ENCODE assay signal across 14 mouse cellular contexts in the genomic region with DNA sequence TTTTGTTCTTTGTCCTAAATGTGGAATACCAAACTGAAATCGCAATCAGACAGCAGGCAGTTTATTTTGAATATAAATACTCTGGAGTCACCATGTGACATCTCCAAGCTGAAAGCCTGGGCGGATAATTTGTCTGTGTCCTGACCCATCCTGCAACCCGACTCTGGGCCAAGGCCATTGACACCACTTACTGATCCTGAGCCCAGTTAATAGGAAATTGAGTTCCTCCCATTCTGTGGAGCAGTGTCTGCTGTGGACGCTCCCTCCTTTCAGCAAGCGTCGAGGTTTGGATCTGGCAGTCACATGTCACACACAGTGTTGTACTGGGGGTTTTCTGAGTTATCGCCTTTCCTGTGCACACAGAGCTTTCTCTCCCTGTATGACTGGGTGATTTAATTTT.
DNase-seq lines count a peak whose midpoint lies in the region; TF ChIP-seq lines count a peak whose summit lies in the region.
"Had no signal": no experiment of that assay in that cellular context is flagged by ENCODE, and none has a peak within 500 bp of the region (broad histone marks: within the 10 kb centered on the region; RNA-seq: fewer than 3 reads in every experiment).

No protein-coding gene starts in this region.

- H3K27ac ChIP-seq in heart, adult 2 months, result peak overlapping the region; percentile 31
- no peak overlapping the region for H3K27ac ChIP-seq in layer of hippocampus, adult 2 months
- H3K27ac ChIP-seq: liver, embryonic 13.5 days; midbrain, embryonic 12.5 days had no signal

- no peak overlapping the region for H3K4me3 ChIP-seq in heart, adult 2 months
- H3K4me3 ChIP-seq in layer of hippocampus, adult 2 months, result no peak overlapping the region
- H3K4me3 ChIP-seq: liver, embryonic 13.5 days; midbrain, embryonic 12.5 days had no signal

- no peak overlapping the region for H3K9ac ChIP-seq in heart, adult 2 months (ENCODE audit: low read depth, low read length)
- H3K9ac ChIP-seq: liver, embryonic 13.5 days; midbrain, embryonic 12.5 days had no signal

- TF ChIP-seq EP300 in heart, adult 2 months (IDR thresholded peaks at IDR 0.05; ENCODE audit: insufficient read depth, low read depth, low read length), result no peak

- DNase-seq in heart, adult 2 months, result no peak
- no peak for DNase-seq in heart, postnatal 25 days (ENCODE audit: low spot score)
- peak; percentile 50 for DNase-seq in adrenal gland, postnatal 10 days
- peak; percentile 48 for DNase-seq in kidney, adult 18-20 months
- peak; percentile 37 for DNase-seq in lung, postnatal 14 days
- no peak for DNase-seq in layer of hippocampus, adult 2 months (ENCODE audit: low spot score in 2 of 2)
- DNase-seq in right cerebral cortex, postnatal 4 days, result no peak
- DNase-seq in layer of hippocampus, adult 11-12 months (ENCODE audit: low spot score), result no peak
- DNase-seq: cerebellum, postnatal 10 days; heart, postnatal 36 days; liver, embryonic 13.5 days; retina, postnatal 1 day; thymus, postnatal 25 days had no signal

- peaks cover 18% of the 10 kb centered on the region for H3K4me1 ChIP-seq in heart, adult 2 months (ENCODE audit: control insufficient read depth, insufficient read depth, low read length)

- H3K79me2 ChIP-seq in heart, adult 2 months (replicated peaks; ENCODE audit: control insufficient read depth, insufficient read depth, low read length), result no peaks in the 10 kb centered on the region

- H3K36me3 ChIP-seq in heart, adult 2 months (ENCODE audit: control insufficient read depth, insufficient read depth, low read length), result no peaks in the 10 kb centered on the region; the same call in none of the 2 replicates
- H3K36me3 ChIP-seq: liver, embryonic 13.5 days; midbrain, embryonic 12.5 days had no signal

- 51% methylated on average over 7 of the region's 7 CpGs for WGBS in heart, adult 2 months

- H3K27me3 ChIP-seq in heart, adult 2 months (ENCODE audit: control insufficient read depth, insufficient read depth, low read length), result no peaks in the 10 kb centered on the region
- H3K27me3 ChIP-seq: liver, embryonic 13.5 days; midbrain, embryonic 12.5 days had no signal

- intact Hi-C loops in heart, adult 2 months (cut with DNase I), result no loop called here
- intact Hi-C loops in heart, postnatal 25 days (cut with DNase I), result loop anchor here (2.0 kb wide), 1 partner anchor 41 kb away; no protein-coding TSS in a partner anchor

- TF ChIP-seq POLR2A in heart, adult 2 months (IDR thresholded peaks at IDR 0.05; ENCODE audit: insufficient read depth, low read depth, low read length), result no peak

- no peak for TF ChIP-seq CTCF in heart, adult 2 months (IDR thresholded peaks at IDR 0.05)
- no peak for TF ChIP-seq CTCF in layer of hippocampus, adult 2 months (conservative IDR thresholded peaks at IDR 0.05)

Comparison
In these comparisons a context has a peak if more than half of its experiments do, and no peak if none do; other contexts are left out.
1. DNase-seq: peak in adrenal gland, postnatal 10 days (single experiment), kidney, adult 18-20 months (single experiment) and lung, postnatal 14 days (single experiment); none in heart, adult 2 months (0 of 2), heart, postnatal 25 days (single experiment), layer of hippocampus, adult 2 months (0 of 2), right cerebral cortex, postnatal 4 days (single experiment) and layer of hippocampus, adult 11-12 months (single experiment).